Mouse (Mus musculus) lung, postnatal 10 days (tissue): ENCODE data around the gene Eif4a1.
"Not testable (repeated sequence)": the region's sequence is repeated elsewhere in the genome, so short reads cannot be mapped to it uniquely, and the experiment has no call there.

Source experiments
- DNase-seq: peaks from one replicate; pipeline ENCODE4 v3.0.0; 2021

Gene Eif4a1

GRCm38 (mm10) chr11:69632284-69633089 is 39.7 kb downstream of the Eif4a1 start, which contains the start of gene Fxr2:
Fxr2 (plus strand) TSS chr11:69632990.
- peak; percentile 100 for DNase-seq

DNA sequence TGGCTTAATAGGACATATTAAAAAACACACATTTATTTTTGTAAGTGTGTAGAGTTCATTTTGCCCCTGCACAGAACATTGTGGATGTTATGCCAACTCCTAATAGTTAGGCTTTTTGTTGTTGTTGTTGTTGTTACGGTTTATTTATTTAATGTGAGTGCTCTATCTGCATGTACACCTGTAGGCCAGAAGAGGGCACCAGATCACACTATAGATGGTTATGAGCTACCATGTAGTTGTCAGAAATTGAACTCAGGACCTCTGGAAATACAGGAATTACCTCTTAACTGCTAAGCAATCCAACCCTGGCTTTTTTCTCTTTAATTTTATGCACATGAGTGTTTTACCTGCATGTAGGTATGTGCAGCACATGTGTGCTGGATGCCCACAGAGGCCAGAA is 42.4 kb downstream of the Eif4a1 start:
- DNase-seq, result no peak

- DNase-seq, result peak; percentile 84
Observed at GRCm38 (mm10) chr11:69628286-69628685, 43.9 kb downstream of the Eif4a1 start.

DNA sequence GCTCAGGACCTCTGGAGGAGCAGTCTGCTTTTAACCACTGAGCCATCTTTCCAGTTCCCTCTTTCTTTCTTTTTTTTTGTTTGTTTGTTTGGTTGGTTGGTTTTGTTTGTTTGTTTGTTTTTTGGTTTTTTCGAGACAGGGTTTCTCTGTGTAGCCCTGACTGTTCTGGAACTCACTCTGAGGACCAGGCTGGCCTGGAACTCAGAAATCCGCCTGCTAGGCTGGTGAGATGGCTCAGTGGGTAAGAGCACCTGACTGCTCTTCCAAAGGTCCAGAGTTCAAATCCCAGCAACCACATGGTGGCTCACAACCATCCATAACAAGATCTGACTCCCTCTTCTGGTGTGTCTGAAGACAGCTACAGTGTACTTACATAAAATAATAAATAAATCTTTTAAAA is 47.9 kb downstream of the Eif4a1 start:
- DNase-seq, result not testable (repeated sequence)

DNA sequence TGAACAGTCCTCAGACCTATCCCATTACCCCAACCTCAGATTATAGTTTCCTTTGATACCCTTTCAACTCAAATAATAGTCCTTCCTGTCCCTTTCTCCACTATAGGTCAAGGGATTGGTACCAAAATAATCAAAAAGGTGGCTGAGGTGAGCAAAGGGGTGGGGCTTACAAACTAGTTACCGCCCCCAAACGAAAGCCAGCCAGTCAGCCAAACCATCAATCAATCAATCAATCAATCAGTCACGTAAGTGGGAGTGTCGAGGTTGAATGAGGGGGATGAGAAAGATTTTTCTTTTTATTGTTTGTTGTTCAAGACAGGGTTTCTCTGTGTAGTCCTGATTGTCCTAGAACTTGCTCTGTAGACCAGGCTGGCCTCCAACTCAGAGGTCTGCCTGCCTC is 49.2 kb downstream of the Eif4a1 start:
- no peak for DNase-seq

GRCm38 (mm10) chr11:69622406-69622805 is 49.8 kb downstream of the Eif4a1 start:
- DNase-seq, result peak; percentile 41

DNA sequence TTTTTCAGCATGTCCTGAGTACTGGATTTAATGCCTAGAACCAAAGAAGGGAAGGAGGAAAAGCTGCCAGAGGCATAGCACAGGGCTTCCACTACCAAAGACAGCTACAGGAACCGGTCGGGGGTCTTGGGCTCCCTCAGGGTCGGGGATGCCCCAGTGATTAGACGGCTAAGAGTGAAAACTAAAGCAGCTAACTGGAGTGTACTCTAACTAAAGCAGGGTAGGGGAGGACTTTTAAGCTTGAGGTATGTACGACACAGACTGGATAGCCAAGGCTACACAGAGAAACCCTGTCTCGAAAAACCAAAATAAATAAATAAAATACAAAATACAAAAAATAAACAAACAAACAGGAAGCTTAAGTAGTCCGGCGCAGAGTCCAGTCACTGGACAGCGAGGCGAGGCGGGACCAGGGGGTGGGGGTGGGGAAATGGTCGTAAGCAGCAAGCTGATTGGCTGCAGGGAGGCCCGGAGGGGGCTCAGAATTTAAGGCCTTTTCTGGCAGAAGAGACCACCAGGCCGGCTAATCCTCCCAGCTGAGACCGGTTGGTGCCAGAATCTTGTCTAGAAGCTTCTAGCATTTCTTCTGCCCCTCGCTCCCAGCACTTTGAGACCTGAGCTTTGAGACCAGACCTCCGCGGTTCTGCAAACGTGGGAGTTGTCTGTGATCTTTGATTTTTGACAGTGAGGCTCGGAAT is 50.5 kb downstream of the Eif4a1 start, which contains the start of gene Sat2:
TSS of gene Sat2 (plus strand) at position 454 of the 698 bp plus-strand sequence.
- peak; percentile 67 for DNase-seq

GRCm38 (mm10) chr11:69620394-69621081 is 51.7 kb downstream of the Eif4a1 start:
- no peak for DNase-seq

DNA sequence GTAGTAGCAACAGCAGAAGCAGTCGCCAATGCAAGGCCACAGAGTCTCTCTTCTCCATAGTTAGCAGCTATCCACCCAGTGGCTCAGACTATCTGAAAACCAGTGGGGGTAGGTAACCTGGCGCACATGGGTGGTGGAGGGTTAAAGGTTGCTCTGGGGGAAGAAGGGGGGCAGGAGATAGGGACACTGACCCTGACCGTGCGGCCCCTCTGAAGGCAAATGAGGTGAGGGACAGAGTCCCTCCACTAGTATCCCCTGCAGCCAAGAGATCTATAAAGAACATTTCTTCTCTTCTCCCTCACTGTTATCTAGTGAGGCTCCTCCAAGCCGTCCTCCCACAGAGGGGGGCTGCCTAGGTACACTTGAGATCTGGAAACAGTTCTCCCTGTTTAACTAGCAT is 54.4 kb downstream of the Eif4a1 start, which contains the start of gene Shbg:
TSS of gene Shbg (minus strand) at position 101 of the 400 bp plus-strand sequence.
- no peak for DNase-seq
